Mouse (Mus musculus) CH12.LX (cell line): ENCODE measurements around the gene Aaas. TPM values are rescaled to one million over a fixed set of nuclear protein-coding genes. Genes with fewer than 3 reads are reported as not detected.
A peak's percentile ranks its signal among the peaks of the same experiment; 100 is the strongest.

Source experiments
- DNase-seq: peaks from one replicate; pipeline ENCODE4 v3.0.0-alpha.2; 2013; ENCODE audit errors: extremely low read depth
- H3K27ac ChIP-seq: 2 replicates; pipeline ENCODE4 v1.5.1; 2012; ENCODE audit warnings: low read depth, mild to moderate bottlenecking, control low read depth, moderate library complexity; ENCODE audit not compliant: insufficient read depth
- H3K27me3 ChIP-seq: replicated peaks from 2 replicates; pipeline ENCODE3; 2012; ENCODE audit warnings: inconsistent platforms
- H3K36me3 ChIP-seq, 2 experiments: replicated peaks in 1 of 2; 2 replicates each; pipeline versions ENCODE3 to v1.6.1; 2012; ENCODE audit warnings: inconsistent platforms in 1 of 2, low read length in 1 of 2, mild to moderate bottlenecking in 1 of 2, mixed read lengths in 1 of 2, moderate library complexity in 1 of 2; ENCODE audit not compliant: control insufficient read depth in 1 of 2, insufficient read depth in 1 of 2
- H3K4me1 ChIP-seq, 2 experiments: 2 replicates each; pipeline ENCODE4 v1.6.1; 2012; ENCODE audit warnings: inconsistent platforms in 1 of 2, moderate library complexity in 1 of 2; ENCODE audit not compliant: insufficient read depth in 2 of 2, control insufficient read depth in 1 of 2
- H3K4me2 ChIP-seq: 2 replicates; pipeline ENCODE4 v1.6.1; 2012; ENCODE audit warnings: low read depth, mild to moderate bottlenecking, control low read depth; ENCODE audit not compliant: poor library complexity, insufficient read depth, severe bottlenecking
- H3K4me3 ChIP-seq, 3 experiments: fragments of 150-350 bp in 1 of 3; sonication (generic) in 1 of 3; replicated peaks in 1 of 3; 2 replicates each; pipeline versions ENCODE3 to v1.5.1; 2011 to 2012; ENCODE audit warnings: low read depth in 2 of 3, low read length in 2 of 3, mild to moderate bottlenecking in 2 of 3, moderate library complexity in 2 of 3, control low read depth in 1 of 3, improper control_type of control experiment in 1 of 3, inconsistent platforms in 1 of 3, mixed read lengths in 1 of 3; ENCODE audit not compliant: poor library complexity in 1 of 3
- H3K79me2 ChIP-seq: replicated peaks from 2 replicates; pipeline ENCODE4 v1.6.1; 2012; ENCODE audit warnings: mild to moderate bottlenecking, moderate library complexity; ENCODE audit not compliant: control insufficient read depth, poor library complexity, insufficient read depth, severe bottlenecking; ENCODE audit errors: extremely low read depth
- H3K9ac ChIP-seq: 2 replicates; pipeline ENCODE4 v1.6.1; 2012; ENCODE audit warnings: low read depth, mild to moderate bottlenecking, control low read depth, moderate library complexity; ENCODE audit not compliant: insufficient read depth
- H3K9me3 ChIP-seq: replicated peaks from 2 replicates; pipeline ENCODE3; 2012; ENCODE audit warnings: low read length, inconsistent platforms, mixed read lengths
- BHLHE40 ChIP-seq: IDR thresholded peaks from 2 replicates; pipeline ENCODE4 v1.6.1; 2011; ENCODE audit warnings: mild to moderate bottlenecking, low read depth, low read length, improper control_type of control experiment
- CHD2 ChIP-seq: IDR thresholded peaks from 2 replicates; pipeline ENCODE4 v1.6.1; 2011; ENCODE audit warnings: low read length, improper control_type of control experiment
- CTCF ChIP-seq, 2 experiments: IDR thresholded peaks in 1 of 2; conservative IDR thresholded peaks in 1 of 2; 2 replicates each; pipeline ENCODE4 v1.5.1; 2011 to 2012; ENCODE audit warnings: low read depth in 2 of 2, low read length in 2 of 2, improper control_type of control experiment in 1 of 2, inconsistent platforms in 1 of 2, mild to moderate bottlenecking in 1 of 2, moderate library complexity in 1 of 2
- E2F4 ChIP-seq: IDR thresholded peaks from 2 replicates; pipeline ENCODE4 v1.6.1; 2011; ENCODE audit warnings: low read depth, low read length, improper control_type of control experiment; ENCODE audit not compliant: insufficient replicate concordance
- ETS1 ChIP-seq: conservative IDR thresholded peaks from 2 replicates; pipeline ENCODE4 v1.6.1; 2012; ENCODE audit warnings: low read depth, mild to moderate bottlenecking, inconsistent platforms, low read length, improper control_type of control experiment, moderate library complexity
- GABPA ChIP-seq: IDR thresholded peaks from 2 replicates; pipeline ENCODE4 v1.6.1; 2012; ENCODE audit warnings: low read depth, low read length, improper control_type of control experiment, inconsistent platforms; ENCODE audit not compliant: insufficient replicate concordance
- HCFC1 ChIP-seq: IDR thresholded peaks from 2 replicates; pipeline ENCODE4 v1.6.1; 2012; ENCODE audit warnings: low read depth, mild to moderate bottlenecking, inconsistent platforms, low read length, improper control_type of control experiment
- IRF4 ChIP-seq: IDR thresholded peaks from 2 replicates; pipeline ENCODE4 v1.6.1; 2014; ENCODE audit warnings: low read depth, mild to moderate bottlenecking, inconsistent platforms, low read length, improper control_type of control experiment
- JUN ChIP-seq: IDR thresholded peaks from 2 replicates; pipeline ENCODE4 v1.6.1; 2011; ENCODE audit warnings: low read depth, mild to moderate bottlenecking, low read length, improper control_type of control experiment, moderate library complexity; ENCODE audit not compliant: insufficient read depth
- JUND ChIP-seq: conservative IDR thresholded peaks from 2 replicates; pipeline ENCODE4 v1.6.1; 2011; ENCODE audit warnings: low read depth, low read length, improper control_type of control experiment
- KAT2A ChIP-seq: IDR thresholded peaks from 2 replicates; pipeline ENCODE4 v1.6.1; 2012; ENCODE audit warnings: low read length, improper control_type of control experiment, inconsistent platforms; ENCODE audit not compliant: insufficient replicate concordance
- MAFK ChIP-seq: IDR thresholded peaks from 2 replicates; pipeline ENCODE4 v1.6.1; 2011; ENCODE audit warnings: low read length, improper control_type of control experiment; ENCODE audit not compliant: insufficient replicate concordance
- MAX ChIP-seq: IDR thresholded peaks from 2 replicates; pipeline ENCODE4 v1.6.1; 2011; ENCODE audit warnings: low read length, improper control_type of control experiment
- MAZ ChIP-seq: IDR thresholded peaks from 2 replicates; pipeline ENCODE4 v1.6.1; 2012; ENCODE audit warnings: low read depth, mild to moderate bottlenecking, inconsistent platforms, low read length, improper control_type of control experiment, moderate library complexity
- MEF2A ChIP-seq: IDR thresholded peaks from 2 replicates; pipeline ENCODE4 v1.6.1; 2014; ENCODE audit warnings: low read depth, mild to moderate bottlenecking, inconsistent platforms, low read length, improper control_type of control experiment, borderline replicate concordance
- MXI1 ChIP-seq: IDR thresholded peaks from 2 replicates; pipeline ENCODE4 v1.6.1; 2011; ENCODE audit warnings: mild to moderate bottlenecking, low read depth, low read length, improper control_type of control experiment
- MYC ChIP-seq: IDR thresholded peaks from 2 replicates; pipeline ENCODE4 v1.6.1; 2011; ENCODE audit warnings: low read depth, mild to moderate bottlenecking, improper control_type of control experiment, low read length
- NELFE ChIP-seq: IDR thresholded peaks from 2 replicates; pipeline ENCODE4 v1.6.1; 2011; ENCODE audit warnings: low read depth, low read length, improper control_type of control experiment
- NRF1 ChIP-seq: IDR thresholded peaks from 2 replicates; pipeline ENCODE4 v1.6.1; 2014; ENCODE audit warnings: low read depth, mild to moderate bottlenecking, inconsistent platforms, low read length, improper control_type of control experiment, moderate library complexity
- PAX5 ChIP-seq: IDR thresholded peaks from 2 replicates; pipeline ENCODE4 v1.6.1; 2012; ENCODE audit warnings: low read length, inconsistent platforms, mixed read lengths
- POLR2A ChIP-seq: IDR thresholded peaks from 2 replicates; pipeline ENCODE4 v1.6.1; 2011; ENCODE audit warnings: low read depth, mild to moderate bottlenecking, improper control_type of control experiment, low read length
- POLR2AphosphoS2 ChIP-seq: IDR thresholded peaks from 2 replicates; pipeline ENCODE4 v1.6.1; 2011; ENCODE audit warnings: low read depth, low read length, improper control_type of control experiment
- RCOR1 ChIP-seq: conservative IDR thresholded peaks from 2 replicates; pipeline ENCODE4 v1.6.1; 2012; ENCODE audit warnings: low read depth, mild to moderate bottlenecking, inconsistent platforms, low read length, improper control_type of control experiment
- SIN3A ChIP-seq: IDR thresholded peaks from 2 replicates; pipeline ENCODE4 v1.6.1; 2012; ENCODE audit warnings: low read length, improper control_type of control experiment, inconsistent platforms
- SMC3 ChIP-seq: IDR thresholded peaks from 2 replicates; pipeline ENCODE4 v1.6.1; 2011; ENCODE audit warnings: low read depth, low read length, improper control_type of control experiment
- TBP ChIP-seq: conservative IDR thresholded peaks from 2 replicates; pipeline ENCODE4 v1.6.1; 2011; ENCODE audit warnings: low read depth, low read length, improper control_type of control experiment
- TCF12 ChIP-seq: IDR thresholded peaks from 2 replicates; pipeline ENCODE4 v1.6.1; 2014; ENCODE audit warnings: low read depth, mild to moderate bottlenecking, inconsistent platforms, low read length, improper control_type of control experiment
- UBTF ChIP-seq: IDR thresholded peaks from 2 replicates; pipeline ENCODE4 v1.6.1; 2012; ENCODE audit warnings: low read depth, mild to moderate bottlenecking, inconsistent platforms, low read length, improper control_type of control experiment, moderate library complexity
- USF1 ChIP-seq: IDR thresholded peaks from 2 replicates; pipeline ENCODE4 v1.6.1; 2014; ENCODE audit warnings: low read depth, mild to moderate bottlenecking, inconsistent platforms, low read length, improper control_type of control experiment
- USF2 ChIP-seq: conservative IDR thresholded peaks from 2 replicates; pipeline ENCODE4 v1.6.1; 2011; ENCODE audit warnings: low read depth, low read length, improper control_type of control experiment
- ZKSCAN1 ChIP-seq: IDR thresholded peaks from 2 replicates; pipeline ENCODE4 v1.6.1; 2012; ENCODE audit warnings: low read depth, inconsistent platforms, low read length, improper control_type of control experiment, borderline replicate concordance
- ZMIZ1 ChIP-seq: IDR thresholded peaks from 2 replicates; pipeline ENCODE4 v1.6.1; 2012; ENCODE audit warnings: low read depth, mild to moderate bottlenecking, inconsistent platforms, low read length, improper control_type of control experiment
- ZNF384 ChIP-seq: IDR thresholded peaks from 2 replicates; pipeline ENCODE4 v1.6.1; 2012; ENCODE audit warnings: low read depth, low read length, improper control_type of control experiment, inconsistent platforms
- dilution Hi-C: fragments of 300-500 bp; cut with MboI; formaldehyde crosslinking; loops from 2 replicates; pipeline ENCODE4 v1.14.3; 2020; ENCODE audit warnings: low sequenced_read_pairs; ENCODE audit not compliant: extremely low pct_unique_long_range_greater_than_20kb, extremely low pct_ligation_motif_present
- in situ Hi-C: fragments of 300-500 bp; cut with MboI; formaldehyde crosslinking; loops from 3 replicates; pipeline ENCODE4 v1.14.3; 2019; ENCODE audit warnings: low sequenced_read_pairs, low pct_ligation_motif_present, low pct_unique_long_range_greater_than_20kb, mixed read lengths
- polyA plus RNA-seq: library from polyadenylated mRNA; unstranded; fragments of >175 nt; gene quantifications from 2 replicates; pipeline ENCODE4 v1.2.1, GENCODE M21; 2012; ENCODE audit warnings: low read depth; ENCODE audit not compliant: insufficient read length
- total RNA-seq, 2 experiments: library from RNA; depleted of rRNA; stranded (reverse); fragments of 300-350 nt in 1 of 2; fragments of >200 nt in 1 of 2; gene quantifications; 2 replicates each; pipeline ENCODE4 v1.2.3; 2012 to 2014

The Aaas gene
- total and polyA plus RNA-seq, 3 experiments, result 98.3 to 266 (median 126) TPM

DNA sequence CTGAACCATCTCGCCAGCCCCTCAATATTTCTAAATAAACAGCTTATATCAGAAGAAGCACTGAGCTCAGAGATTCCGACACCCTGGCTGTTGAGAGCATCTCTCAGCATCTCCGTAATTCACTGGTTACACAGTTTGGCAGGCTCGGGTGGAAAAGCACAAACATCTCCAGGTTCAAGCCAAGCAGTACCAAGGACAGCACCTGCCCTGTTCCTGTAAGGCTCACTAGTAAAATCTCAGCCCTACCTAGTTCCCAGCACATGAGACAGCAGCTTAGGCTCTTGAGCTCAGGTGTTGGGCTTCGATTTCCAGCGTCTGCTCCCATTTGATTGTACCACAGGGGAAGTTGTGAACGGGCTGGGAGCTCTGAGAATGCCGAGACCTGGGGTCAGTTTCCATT lies 15.3 kb downstream of the Aaas start:
- H3K36me3 ChIP-seq, result peaks cover 70 to 87% of the 10 kb centered on the region in 2 experiments
- no peak for DNase-seq
- no peak for TF ChIP-seq ZNF384
- TF ChIP-seq NELFE, result no peak

DNA sequence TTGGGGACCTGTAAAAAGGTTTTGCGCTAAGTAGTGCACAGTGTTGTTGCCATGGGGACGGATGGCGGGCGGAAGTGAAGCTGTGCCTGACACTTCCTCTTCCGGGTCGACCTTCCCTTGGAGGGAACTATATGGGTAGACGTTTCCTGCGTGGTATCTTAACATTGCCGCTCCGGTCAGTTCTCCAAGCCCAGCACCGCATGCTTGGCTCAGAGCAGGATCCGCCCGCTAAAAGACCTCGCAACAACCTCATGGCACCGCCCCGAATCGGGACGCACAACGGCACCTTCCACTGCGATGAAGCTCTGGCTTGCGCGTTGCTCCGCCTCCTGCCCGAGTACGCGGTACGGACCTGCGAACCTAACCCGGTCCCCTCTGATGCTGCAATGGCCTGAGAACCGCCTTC lies 19.0 kb downstream of the Aaas start, which contains the start of gene Myg1:
Gene Myg1 (plus strand): TSS at position 100 of the 406 bp plus-strand sequence.
- Histone ChIP-seq H3K9me3 (no peaks in the 10 kb centered on the region), H3K9ac (peak within 1 kb of the TSS; percentile 58), H3K36me3 (peaks cover 46 to 80% of the 10 kb centered on the region in 2 experiments), H3K4me1 (peaks cover 14 to 37% of the 10 kb centered on the region in 2 experiments), H3K79me2 (peaks cover 31% of the 10 kb centered on the region), H3K27ac (peak within 1 kb of the TSS; percentile 75), H3K4me2 (peak within 1 kb of the TSS; percentile 84), H3K27me3 (no peaks in the 10 kb centered on the region), H3K4me3 (peak within 1 kb of the TSS; percentile 65 to 85 (median 70))
- in situ Hi-C loops (no loop called here), dilution Hi-C loops (no loop called here)
- peak; percentile 95 for DNase-seq
- TF ChIP-seq USF1 (no peak), USF2 (no peak), UBTF (peak; percentile 68; the same call in 1 of the 2 replicates), JUN (no peak), MXI1 (peak; percentile 96), KAT2A (peak; percentile 94), SIN3A (peak; percentile 98), TBP (peak; percentile 80), POLR2AphosphoS2 (peak; percentile 96), MAX (no peak; the same call in 1 of the 2 replicates), NRF1 (0 out of 2 replicates have a peak, but pooled peaks have one; percentile 28), MAZ (no peak), NELFE (peak; percentile 95), GABPA (no peak), PAX5 (no peak), MYC (peak; percentile 73), IRF4 (no peak), JUND (no peak), MEF2A (0 out of 2 replicates have a peak, but pooled peaks have one; percentile 56), POLR2A (peak; percentile 92), SMC3 (no peak), ZKSCAN1 (no peak), E2F4 (peak; percentile 92; the same call in 1 of the 2 replicates), RCOR1 (0 out of 2 replicates have a peak, but pooled peaks have one; percentile 24), HCFC1 (peak; percentile 92), BHLHE40 (no peak), ETS1 (no peak), ZMIZ1 (peak; percentile 78; the same call in 1 of the 2 replicates), CHD2 (peak; percentile 90), TCF12 (peak; percentile 47), CTCF (conservative IDR thresholded peaks at IDR 0.05 in 1 of 2, IDR thresholded peaks at IDR 0.05 in 1 of 2; ENCODE audit: low read depth in 2 of 2, low read length in 2 of 2) (no peak), MAFK (no peak)

More for the DNA sequence above, 15.3 kb downstream of the Aaas start:
- Histone ChIP-seq H3K9ac (no peak overlapping the region), H3K4me2 (no peak overlapping the region), H3K9me3 (no peaks in the 10 kb centered on the region), H3K79me2 (peaks cover 21% of the 10 kb centered on the region), H3K4me3 (no peak overlapping the region), H3K27ac (no peak overlapping the region), H3K4me1 (peaks cover 10 to 22% of the 10 kb centered on the region in 2 experiments), H3K27me3 (no peaks in the 10 kb centered on the region)
- dilution Hi-C loops (no loop called here), in situ Hi-C loops (no loop called here)
